Mouse (Mus musculus) lung, adult 2 months (tissue): ENCODE data around the gene F2rl3.

Experiments used
- CTCF ChIP-seq: fragments of 200-500 bp; IDR thresholded peaks from 2 replicates; pipeline ENCODE4 v1.5.1; 2011; ENCODE audit warnings: mild to moderate bottlenecking, low read length, control low read depth; ENCODE audit not compliant: insufficient read depth
- POLR2A ChIP-seq: fragments of 200-500 bp; IDR thresholded peaks from 2 replicates; pipeline ENCODE4 v1.6.1; 2011; ENCODE audit warnings: low read depth, mild to moderate bottlenecking, control low read depth, low read length, borderline replicate concordance; ENCODE audit errors: extremely low read depth

- TF ChIP-seq CTCF, result no peak
- TF ChIP-seq POLR2A, result no peak
Observed at GRCm38 (mm10) chr8:72765696-72766095, 4.0 kb downstream of the F2rl3 start.
